Mouse (Mus musculus) limb, embryonic 13.5 days (tissue): ENCODE measurements around the gene Klk1. TPM values are rescaled to one million over a fixed set of nuclear protein-coding genes. Genes with fewer than 3 reads are reported as not detected.
"Not testable (repeated sequence)": the region's sequence is repeated elsewhere in the genome, so short reads cannot be mapped to it uniquely, and the experiment has no call there.

ENCODE experiments used
- ATAC-seq: fragments of 200-750 bp; cut with Nextera tagmentation; 2 replicates; pipeline ENCODE4 v1.8.0; 2017; ENCODE audit warnings: low read depth, moderate number of reproducible peaks, moderate TSS enrichment; ENCODE audit not compliant: low FRiP score
- H3K27ac ChIP-seq: fragments of 300-500 bp; sonication (generic); 2 replicates; pipeline ENCODE4 v1.5.1; 2015; ENCODE audit warnings: inconsistent platforms, mild to moderate bottlenecking, moderate library complexity
- H3K27me3 ChIP-seq: fragments of 300-500 bp; sonication (generic); 2 replicates; pipeline ENCODE4 v1.6.1; 2015; ENCODE audit warnings: mild to moderate bottlenecking, inconsistent platforms
- H3K36me3 ChIP-seq: fragments of 300-500 bp; sonication (generic); 2 replicates; pipeline ENCODE4 v1.6.1; 2015; ENCODE audit warnings: inconsistent platforms, mild to moderate bottlenecking, moderate library complexity
- H3K4me1 ChIP-seq: fragments of 300-500 bp; sonication (generic); 2 replicates; pipeline ENCODE4 v1.6.1; 2015; ENCODE audit warnings: inconsistent platforms
- H3K4me2 ChIP-seq: fragments of 300-500 bp; sonication (generic); replicated peaks from 2 replicates; pipeline ENCODE4 v1.6.1; 2015; ENCODE audit warnings: inconsistent platforms, mild to moderate bottlenecking, moderate library complexity
- H3K4me3 ChIP-seq: fragments of 300-500 bp; sonication (generic); 2 replicates; pipeline ENCODE4 v1.5.1; 2015; ENCODE audit warnings: moderate library complexity, mild to moderate bottlenecking, inconsistent platforms
- H3K9ac ChIP-seq: fragments of 300-500 bp; sonication (generic); 2 replicates; pipeline ENCODE4 v1.6.1; 2015; ENCODE audit warnings: mild to moderate bottlenecking, inconsistent platforms
- H3K9me3 ChIP-seq: fragments of 300-500 bp; sonication (generic); 2 replicates; pipeline ENCODE4 v1.6.1; 2016; ENCODE audit warnings: inconsistent platforms
- WGBS: fragments of 180-500 bp; shearing (Covaris S2); methylation state at CpG from one replicate; pipeline ENCODE4 v1.1.7; 2015; 5-methylcytosine and 5-hydroxymethylcytosine counted together
- polyA plus RNA-seq: library from polyadenylated mRNA; unstranded; fragments of >200 nt; fragmentation: Nextera tagmentation; extraction: Ambion mirVana; gene quantifications from 2 replicates; pipeline ENCODE4 v1.2.1, GENCODE M21; 2015

Gene Klk1
- polyA plus RNA-seq, 1 experiment from 2014 or later: not detected

DNA sequence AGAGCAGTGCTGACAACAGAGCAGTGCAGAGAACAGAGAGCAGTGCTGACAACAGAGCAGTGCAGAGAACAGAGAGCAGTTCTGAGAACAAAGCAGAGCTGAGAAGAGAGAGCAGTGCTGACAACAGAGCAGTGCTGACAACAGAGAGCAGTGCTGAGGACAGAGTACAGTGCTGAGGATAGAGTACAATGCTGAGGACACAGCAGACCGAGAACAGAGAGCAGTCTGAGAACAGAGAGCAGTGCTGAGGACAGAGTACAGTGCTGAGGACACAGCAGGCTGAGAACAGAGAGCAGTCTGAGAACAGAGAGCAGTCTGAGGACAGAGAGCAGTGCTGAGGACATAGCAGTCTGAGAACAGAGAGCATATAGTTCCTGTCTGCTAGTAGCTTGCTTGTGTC lies 15.6 kb downstream of the Klk1 start:
- H3K4me2 ChIP-seq: no peak overlapping the region
- H3K27ac ChIP-seq: no peak overlapping the region
- 55% methylated on average over 1 of the region's 1 CpGs for WGBS
- H3K36me3 ChIP-seq: no peaks in the 10 kb centered on the region
- ATAC-seq: no peak
- no peak overlapping the region for H3K4me3 ChIP-seq
- H3K9me3 ChIP-seq: no peaks in the 10 kb centered on the region
- H3K27me3 ChIP-seq: no peaks in the 10 kb centered on the region
- no peak overlapping the region; the same call in 1 of the 2 replicates for H3K9ac ChIP-seq
- peaks cover 7% of the 10 kb centered on the region for H3K4me1 ChIP-seq

- WGBS: 66% methylated on average over 2 of the region's 2 CpGs
- no peak overlapping the region for H3K4me3 ChIP-seq
- H3K36me3 ChIP-seq: no peaks in the 10 kb centered on the region
- H3K27ac ChIP-seq: no peak overlapping the region
- H3K4me2 ChIP-seq: no peak overlapping the region
- peaks cover 7% of the 10 kb centered on the region for H3K4me1 ChIP-seq
- H3K9ac ChIP-seq: no peak overlapping the region
- no peaks in the 10 kb centered on the region for H3K9me3 ChIP-seq
- ATAC-seq: no peak
- H3K27me3 ChIP-seq: no peaks in the 10 kb centered on the region
These were observed 16.0 kb downstream of the Klk1 start for GRCm38 (mm10) chr7:44241163-44241562.

DNA sequence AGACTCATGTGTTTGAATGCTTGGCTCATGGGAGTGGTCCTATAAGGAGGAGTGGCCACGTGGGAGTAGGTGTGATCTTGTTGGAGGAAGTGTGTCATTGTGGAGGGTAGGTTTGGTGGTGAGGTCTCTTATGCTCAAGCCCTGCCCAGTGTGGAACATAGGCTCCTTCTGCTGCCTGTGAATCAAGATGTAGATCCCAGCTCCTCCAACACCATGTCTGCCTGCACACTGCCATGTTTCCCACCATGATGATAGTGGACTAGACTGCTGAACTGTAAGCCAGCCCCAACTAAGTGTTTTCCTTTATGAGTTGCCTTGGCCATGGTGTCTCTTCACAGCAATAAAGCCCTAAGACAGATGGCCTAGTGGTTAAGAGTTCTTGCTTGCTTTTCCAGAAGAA lies 18.9 kb downstream of the Klk1 start:
- 37% methylated on average over 1 of the region's 1 CpGs for WGBS
- no peak overlapping the region for H3K27ac ChIP-seq
- H3K9me3 ChIP-seq: no peaks in the 10 kb centered on the region
- H3K27me3 ChIP-seq: no peaks in the 10 kb centered on the region
- H3K4me1 ChIP-seq: peaks cover 24% of the 10 kb centered on the region
- no peak overlapping the region for H3K9ac ChIP-seq
- no peak for ATAC-seq
- no peak overlapping the region for H3K4me3 ChIP-seq
- H3K36me3 ChIP-seq: peaks cover 12% of the 10 kb centered on the region
- no peak overlapping the region for H3K4me2 ChIP-seq

- Histone ChIP-seq H3K27ac (peak within 1 kb of the TSS; percentile 96), H3K4me1 (peaks cover 33% of the 10 kb centered on the region), H3K36me3 (peaks cover 35% of the 10 kb centered on the region), H3K9ac (peak within 1 kb of the TSS; percentile 95), H3K4me2 (peak within 1 kb of the TSS; percentile 74), H3K4me3 (peak within 1 kb of the TSS; percentile 76), H3K27me3 (no peaks in the 10 kb centered on the region), H3K9me3 (no peaks in the 10 kb centered on the region)
- WGBS: under 1% methylated on average over 62 of the region's 62 CpGs
- ATAC-seq: peak; percentile 89
These were observed 21.2 kb downstream of the Klk1 start, which contains the start of the genes 1700028J19Rik and 2410002F23Rik for GRCm38 (mm10) chr7:44246055-44246983. Gene 1700028J19Rik, minus strand, starts transcription at chr7:44246695. Gene 2410002F23Rik, plus strand, starts transcription at chr7:44246722.

DNA sequence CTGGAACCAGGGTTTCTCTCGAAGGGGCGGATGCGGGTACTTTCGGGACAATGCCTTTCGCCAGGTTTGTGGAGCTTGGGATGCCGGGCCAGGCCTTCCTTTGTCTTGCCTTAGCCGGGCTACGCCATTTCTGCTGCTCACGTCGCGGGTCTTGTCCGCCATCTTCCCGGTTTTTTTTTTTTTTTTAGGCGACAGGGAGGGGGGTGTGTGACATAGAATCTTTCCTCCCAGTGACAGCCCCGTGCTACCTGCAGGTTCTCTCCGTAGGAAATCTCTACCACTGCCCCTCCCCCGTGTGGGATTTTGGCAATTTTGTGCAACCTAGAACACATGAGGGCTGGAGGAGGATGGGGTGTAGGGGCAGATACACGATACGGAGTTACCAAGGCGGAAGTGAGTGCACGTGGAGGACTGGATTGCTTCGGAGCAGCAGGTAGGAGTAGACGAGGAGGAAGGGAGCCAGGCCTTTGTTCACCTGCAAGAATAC lies 21.9 kb downstream of the Klk1 start:
- Histone ChIP-seq H3K27ac (peak overlapping the region; percentile 96), H3K9me3 (no peaks in the 10 kb centered on the region), H3K4me3 (peak overlapping the region; percentile 76), H3K9ac (peak overlapping the region; percentile 95), H3K27me3 (no peaks in the 10 kb centered on the region), H3K4me1 (peaks cover 33% of the 10 kb centered on the region), H3K36me3 (peaks cover 40% of the 10 kb centered on the region), H3K4me2 (peak overlapping the region; percentile 74)
- ATAC-seq: peak; percentile 5; the same call in 1 of the 2 replicates
- WGBS: 0% methylated on average over 23 of the region's 23 CpGs

- 91% methylated on average over 2 of the region's 2 CpGs for WGBS
- Histone ChIP-seq H3K4me1 (peaks cover 33% of the 10 kb centered on the region), H3K27ac (no peak overlapping the region), H3K36me3 (peaks cover 49% of the 10 kb centered on the region), H3K27me3 (no peaks in the 10 kb centered on the region), H3K9ac (peak overlapping the region; percentile 95; the same call in 1 of the 2 replicates), H3K4me2 (peak overlapping the region; percentile 74), H3K9me3 (no peaks in the 10 kb centered on the region), H3K4me3 (peak overlapping the region; percentile 76)
- ATAC-seq: no peak
These were observed 22.8 kb downstream of the Klk1 start for GRCm38 (mm10) chr7:44247971-44248370.

DNA sequence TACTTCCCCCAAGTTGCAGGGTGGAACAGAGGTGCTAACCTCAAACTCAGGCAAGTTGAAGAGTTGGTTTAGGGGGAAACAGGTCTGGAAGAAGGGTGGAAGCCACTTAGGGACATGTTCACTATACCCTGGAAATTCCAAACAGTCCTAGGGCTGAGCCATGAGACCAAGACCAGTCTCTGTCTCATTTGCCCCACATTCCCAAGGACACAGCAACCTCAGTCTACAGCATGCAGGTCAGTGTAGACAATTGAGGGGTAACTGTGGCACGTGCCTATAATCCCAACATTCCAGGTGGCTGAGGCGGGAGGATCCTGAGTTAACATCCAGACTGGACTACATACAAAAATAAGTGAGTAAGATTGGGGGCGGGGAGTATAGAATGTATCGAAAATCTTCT lies 24.1 kb downstream of the Klk1 start:
- Histone ChIP-seq H3K4me1 (peaks cover 33% of the 10 kb centered on the region), H3K9me3 (no peaks in the 10 kb centered on the region), H3K36me3 (peaks cover 60% of the 10 kb centered on the region), H3K9ac (no peak overlapping the region), H3K4me2 (no peak overlapping the region), H3K27me3 (no peaks in the 10 kb centered on the region), H3K27ac (no peak overlapping the region), H3K4me3 (no peak overlapping the region)
- 91% methylated on average over 4 of the region's 4 CpGs for WGBS
- ATAC-seq: no peak

- not testable (repeated sequence) for H3K9ac ChIP-seq, H3K27me3 ChIP-seq, H3K4me3 ChIP-seq, H3K9me3 ChIP-seq, H3K27ac ChIP-seq, ATAC-seq, H3K4me2 ChIP-seq
- peaks cover 69% of the 10 kb centered on the region for H3K36me3 ChIP-seq
- WGBS: 87% methylated on average over 17 of the region's 17 CpGs
- H3K4me1 ChIP-seq: peaks cover 26% of the 10 kb centered on the region
These were observed 25.6 kb downstream of the Klk1 start for GRCm38 (mm10) chr7:44250732-44251275.

GRCm38 (mm10) chr7:44253023-44253616 lies 28.0 kb downstream of the Klk1 start:
- peaks cover 66% of the 10 kb centered on the region for H3K36me3 ChIP-seq
- H3K4me2 ChIP-seq: no peak overlapping the region
- H3K27ac ChIP-seq: peak overlapping the region; percentile 15; the same call in 1 of the 2 replicates
- no peak for ATAC-seq
- H3K9ac ChIP-seq: no peak overlapping the region
- H3K4me3 ChIP-seq: no peak overlapping the region
- no peaks in the 10 kb centered on the region for H3K9me3 ChIP-seq
- peaks cover 19% of the 10 kb centered on the region for H3K4me1 ChIP-seq
- WGBS: 68% methylated on average over 15 of the region's 15 CpGs
- no peaks in the 10 kb centered on the region for H3K27me3 ChIP-seq

DNA sequence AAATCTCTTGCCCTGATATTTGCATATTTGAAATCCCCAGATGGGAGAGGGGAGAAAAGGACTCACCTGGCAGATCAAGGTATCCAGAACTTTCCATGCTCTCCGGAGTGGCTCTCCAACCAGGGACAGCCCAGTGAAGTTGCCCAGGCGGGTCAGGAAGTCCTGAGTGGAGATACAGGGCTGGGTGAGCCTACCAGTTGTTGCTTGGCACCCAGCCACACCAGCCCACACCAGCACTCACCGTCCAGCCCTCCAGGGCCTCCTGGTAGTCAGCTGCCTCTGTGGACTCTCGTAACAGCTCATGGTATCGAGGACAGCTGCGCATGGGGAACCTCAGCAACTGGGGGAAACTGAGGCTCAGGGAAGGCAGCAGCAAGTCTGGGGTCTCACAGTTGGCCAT lies 29.8 kb downstream of the Klk1 start:
- no peak for ATAC-seq
- Histone ChIP-seq H3K27me3 (no peaks in the 10 kb centered on the region), H3K4me1 (peaks cover 1% of the 10 kb centered on the region; the same call in 1 of the 2 replicates), H3K36me3 (peaks cover 48% of the 10 kb centered on the region), H3K9ac (no peak overlapping the region), H3K4me3 (no peak overlapping the region), H3K9me3 (no peaks in the 10 kb centered on the region), H3K27ac (no peak overlapping the region; the same call in 1 of the 2 replicates), H3K4me2 (no peak overlapping the region)
- WGBS: 79% methylated on average over 6 of the region's 6 CpGs

GRCm38 (mm10) chr7:44257278-44257677 lies 32.1 kb downstream of the Klk1 start, which contains the start of gene Acp4:
Gene Acp4, minus strand, starts transcription at chr7:44257378.
- no peaks in the 10 kb centered on the region for H3K9me3 ChIP-seq
- H3K27me3 ChIP-seq: peaks cover 14% of the 10 kb centered on the region
- H3K4me3 ChIP-seq: no peak within 1 kb of the TSS
- H3K9ac ChIP-seq: no peak within 1 kb of the TSS
- peaks cover 27% of the 10 kb centered on the region for H3K36me3 ChIP-seq
- 74% methylated on average over 4 of the region's 4 CpGs for WGBS
- no peak within 1 kb of the TSS for H3K27ac ChIP-seq
- H3K4me1 ChIP-seq: no peaks in the 10 kb centered on the region
- no peak within 1 kb of the TSS for H3K4me2 ChIP-seq
- no peak for ATAC-seq

DNA sequence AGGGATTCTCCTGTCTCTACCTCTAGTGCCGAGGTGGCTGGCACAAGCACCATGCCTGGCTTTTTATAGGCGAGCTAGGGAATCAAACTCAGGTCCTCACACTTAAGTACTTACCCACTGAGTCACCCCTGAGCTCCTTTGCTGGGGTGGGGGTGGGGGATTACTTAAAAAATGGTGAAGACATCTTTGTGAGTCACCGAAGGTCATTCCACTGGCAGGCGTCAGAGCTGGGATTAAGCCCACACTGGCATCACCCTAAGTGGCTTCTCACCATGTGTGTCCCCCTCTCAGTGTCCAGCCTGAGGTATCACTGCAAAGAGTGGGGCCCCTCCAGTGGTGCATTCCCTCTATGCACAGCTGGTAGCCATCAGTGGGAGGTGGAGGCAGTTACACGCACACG lies 35.2 kb downstream of the Klk1 start:
- H3K4me3 ChIP-seq: no peak overlapping the region
- no peak for ATAC-seq

More for the DNA sequence above, 35.2 kb downstream of the Klk1 start:
- Histone ChIP-seq H3K27ac (no peak overlapping the region), H3K4me1 (peaks cover 7% of the 10 kb centered on the region), H3K36me3 (no peaks in the 10 kb centered on the region), H3K9ac (no peak overlapping the region), H3K27me3 (peaks cover 35% of the 10 kb centered on the region), H3K9me3 (no peaks in the 10 kb centered on the region), H3K4me2 (no peak overlapping the region)
- 68% methylated on average over 6 of the region's 6 CpGs for WGBS
